Mouse (Mus musculus) midbrain, postnatal 0 days (tissue): ENCODE measurements around the gene Tprn. TPM values are rescaled to one million over a fixed set of nuclear protein-coding genes. Genes with fewer than 3 reads are reported as not detected.
A peak's percentile ranks its signal among the peaks of the same experiment; 100 is the strongest.

Source experiments
- ATAC-seq: fragments of 200-750 bp; cut with Nextera tagmentation; 2 replicates; pipeline ENCODE4 v1.8.0; 2017; ENCODE audit warnings: moderate number of reproducible peaks, mild to moderate bottlenecking, moderate TSS enrichment, moderate library complexity; ENCODE audit not compliant: low FRiP score
- DNase-seq: peaks from one replicate; pipeline ENCODE4 v3.0.0-alpha.2; 2015; ENCODE audit warnings: low spot score
- H3K27ac ChIP-seq: fragments of 300-500 bp; sonication (generic); 2 replicates; pipeline ENCODE4 v1.5.1; 2014; ENCODE audit warnings: low read depth, mild to moderate bottlenecking, low read length, mixed read lengths
- H3K27me3 ChIP-seq: fragments of 300-500 bp; sonication (generic); 2 replicates; pipeline ENCODE4 v1.6.1; 2014; ENCODE audit warnings: low read length, control low read depth, mixed read lengths; ENCODE audit not compliant: insufficient read depth
- H3K36me3 ChIP-seq: fragments of 300-500 bp; sonication (generic); 2 replicates; pipeline ENCODE4 v1.6.1; 2014; ENCODE audit warnings: low read length, control low read depth, mixed read lengths; ENCODE audit not compliant: insufficient read depth
- H3K4me1 ChIP-seq: fragments of 300-500 bp; sonication (generic); 2 replicates; pipeline ENCODE4 v1.6.1; 2014; ENCODE audit warnings: mild to moderate bottlenecking, control low read depth, antibody characterized with exemption, low read length, mixed read lengths; ENCODE audit not compliant: insufficient read depth
- H3K4me2 ChIP-seq: fragments of 300-500 bp; sonication (generic); 2 replicates; pipeline ENCODE4 v1.6.1; 2014; ENCODE audit warnings: low read depth, mild to moderate bottlenecking, low read length, mixed read lengths; ENCODE audit not compliant: poor library complexity, severe bottlenecking
- H3K4me3 ChIP-seq: fragments of 300-500 bp; sonication (generic); 2 replicates; pipeline ENCODE4 v1.5.1; 2014; ENCODE audit warnings: low read depth, mild to moderate bottlenecking, low read length, moderate library complexity
- H3K9ac ChIP-seq: fragments of 300-500 bp; sonication (generic); replicated peaks from 2 replicates; pipeline ENCODE4 v1.6.1; 2014; ENCODE audit warnings: mild to moderate bottlenecking, low read length, moderate library complexity, mixed read lengths; ENCODE audit not compliant: poor library complexity, severe bottlenecking
- H3K9me3 ChIP-seq: fragments of 300-500 bp; sonication (generic); 2 replicates; pipeline ENCODE4 v1.6.1; 2016; ENCODE audit warnings: low read length, control low read depth
- CTCF ChIP-seq: IDR thresholded peaks from 2 replicates; pipeline ENCODE4 v1.5.1; 2016; ENCODE audit warnings: antibody characterized with exemption, mild to moderate bottlenecking
- WGBS: fragments of 180-500 bp; shearing (Covaris S2); extraction: QIAGEN DNeasy Blood & Tissue Kit; methylation state at CpG from one replicate; pipeline ENCODE4 v1.1.7; 2014; 5-methylcytosine and 5-hydroxymethylcytosine counted together
- polyA plus RNA-seq: library from polyadenylated mRNA; unstranded; fragments of >200 nt; fragmentation: Nextera tagmentation; extraction: Ambion mirVana; gene quantifications from 2 replicates; pipeline ENCODE4 v1.2.1, GENCODE M21; 2015
- total RNA-seq: library from RNA; depleted of rRNA; stranded (reverse); fragments of >200 nt; gene quantifications from 2 replicates; pipeline ENCODE4 v1.2.3, GENCODE M21; 2014

The Tprn gene
- total and polyA plus RNA-seq, 2 experiments from 2014 or later, result 18.1 to 45.5 TPM

- Histone ChIP-seq H3K4me2 (no peak overlapping the region), H3K4me1 (peaks cover 6% of the 10 kb centered on the region; the same call in 1 of the 2 replicates), H3K36me3 (no peaks in the 10 kb centered on the region), H3K27me3 (no peaks in the 10 kb centered on the region), H3K9ac (no peak overlapping the region), H3K9me3 (no peaks in the 10 kb centered on the region), H3K4me3 (no peak overlapping the region), H3K27ac (no peak overlapping the region)
- 94% methylated on average over 4 of the region's 4 CpGs for WGBS
- ATAC-seq (no peak), DNase-seq (no peak)
- TF ChIP-seq CTCF, result no peak
These were observed 35.0 kb upstream of the Tprn start for GRCm38 (mm10) chr2:25227406-25227805.

- peak overlapping the region; percentile 77 for H3K27ac ChIP-seq
- no peak overlapping the region for H3K4me3 ChIP-seq
- peak; percentile 79 for TF ChIP-seq CTCF
- H3K9me3 ChIP-seq, result no peaks in the 10 kb centered on the region
- H3K4me1 ChIP-seq, result peaks cover 3% of the 10 kb centered on the region; the same call in 1 of the 2 replicates
- peak overlapping the region; percentile 4 for H3K4me2 ChIP-seq
- WGBS, result 2% methylated on average over 7 of the region's 7 CpGs
- H3K27me3 ChIP-seq, result no peaks in the 10 kb centered on the region
- H3K36me3 ChIP-seq, result no peaks in the 10 kb centered on the region
- ATAC-seq, result peak; percentile 39
- DNase-seq, result peak; percentile 91
- H3K9ac ChIP-seq, result no peak overlapping the region
These were observed 34.0 kb upstream of the Tprn start for GRCm38 (mm10) chr2:25228431-25228889.

GRCm38 (mm10) chr2:25228995-25229530 lies 33.4 kb upstream of the Tprn start:
- WGBS, result 69% methylated on average over 6 of the region's 6 CpGs
- no peak for TF ChIP-seq CTCF
- no peak for DNase-seq
- Histone ChIP-seq H3K27me3 (no peaks in the 10 kb centered on the region), H3K4me2 (peak overlapping the region; percentile 4), H3K4me3 (no peak overlapping the region), H3K27ac (peak overlapping the region; percentile 8; the same call in 1 of the 2 replicates), H3K36me3 (no peaks in the 10 kb centered on the region), H3K9me3 (no peaks in the 10 kb centered on the region), H3K9ac (no peak overlapping the region), H3K4me1 (no peaks in the 10 kb centered on the region; the same call in 1 of the 2 replicates)
- ATAC-seq, result no peak

DNA sequence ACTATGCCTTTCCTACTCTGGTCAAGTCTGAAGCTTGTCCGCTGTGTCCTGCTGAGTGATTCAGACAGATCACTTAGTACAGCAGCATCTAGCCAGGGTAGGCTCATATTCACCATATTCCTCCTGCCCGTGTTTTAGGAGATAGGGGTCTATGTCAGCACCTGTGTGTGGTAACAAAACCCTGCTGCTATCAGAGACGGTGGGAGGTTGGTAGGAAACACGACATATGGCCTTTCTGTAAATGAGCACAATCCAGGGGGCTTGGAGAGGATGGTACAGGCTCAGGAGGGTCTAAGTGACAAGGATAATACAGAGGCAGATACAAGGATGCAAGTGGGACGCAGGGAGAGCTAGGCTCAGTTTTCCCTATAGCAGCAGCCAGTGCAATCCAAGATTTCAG lies 32.8 kb upstream of the Tprn start:
- DNase-seq, result no peak
- Histone ChIP-seq H3K27me3 (no peaks in the 10 kb centered on the region), H3K4me1 (no peaks in the 10 kb centered on the region; the same call in 1 of the 2 replicates), H3K9me3 (no peaks in the 10 kb centered on the region), H3K27ac (no peak overlapping the region), H3K36me3 (no peaks in the 10 kb centered on the region), H3K4me3 (no peak overlapping the region), H3K4me2 (no peak overlapping the region), H3K9ac (no peak overlapping the region)
- 79% methylated on average over 5 of the region's 5 CpGs for WGBS
- no peak for ATAC-seq
- TF ChIP-seq CTCF, result no peak

- H3K4me3 ChIP-seq, result no peak overlapping the region
- no peaks in the 10 kb centered on the region; the same call in 1 of the 2 replicates for H3K4me1 ChIP-seq
- ATAC-seq (no peak), DNase-seq (no peak)
- H3K4me2 ChIP-seq, result no peak overlapping the region
- no peak for TF ChIP-seq CTCF
- H3K27ac ChIP-seq, result no peak overlapping the region
- no peaks in the 10 kb centered on the region for H3K36me3 ChIP-seq
- H3K27me3 ChIP-seq, result no peaks in the 10 kb centered on the region
- no peak overlapping the region for H3K9ac ChIP-seq
- no peaks in the 10 kb centered on the region for H3K9me3 ChIP-seq
- 90% methylated on average over 7 of the region's 7 CpGs for WGBS
These were observed 31.8 kb upstream of the Tprn start for GRCm38 (mm10) chr2:25230581-25230980.

DNA sequence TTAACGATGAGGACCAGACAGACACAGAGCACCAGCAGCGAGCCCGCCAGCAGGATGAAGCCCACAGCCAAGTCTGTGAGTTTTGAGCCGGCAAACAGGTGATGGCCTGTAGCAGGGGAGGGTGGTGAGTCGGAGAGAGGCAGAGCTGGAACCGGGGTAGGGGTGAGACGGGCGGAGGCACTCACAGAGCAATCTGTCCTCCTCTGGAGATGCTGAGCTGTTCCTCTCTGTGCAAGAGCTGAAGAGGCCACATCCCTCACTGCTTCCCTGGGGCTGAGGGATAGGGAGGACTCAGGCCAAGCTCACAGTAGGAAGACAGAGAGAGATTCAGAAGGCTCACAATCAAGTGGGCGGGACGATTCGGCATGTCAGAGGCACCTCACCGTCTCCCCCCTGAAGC lies 31.4 kb upstream of the Tprn start:
- Histone ChIP-seq H3K27me3 (no peaks in the 10 kb centered on the region; the same call in 1 of the 2 replicates), H3K27ac (no peak overlapping the region), H3K9ac (no peak overlapping the region), H3K4me1 (no peaks in the 10 kb centered on the region; the same call in 1 of the 2 replicates), H3K36me3 (no peaks in the 10 kb centered on the region), H3K4me2 (no peak overlapping the region), H3K4me3 (no peak overlapping the region), H3K9me3 (no peaks in the 10 kb centered on the region)
- WGBS, result 50% methylated on average over 12 of the region's 12 CpGs
- ATAC-seq (no peak), DNase-seq (no peak)
- no peak for TF ChIP-seq CTCF
